Mouse (Mus musculus): ENCODE data around the gene AV320801. TPM values are rescaled to one million over a fixed set of nuclear protein-coding genes. Genes with fewer than 3 reads are reported as not detected.
"Not testable (repeated sequence)": the region's sequence is repeated elsewhere in the genome, so short reads cannot be mapped to it uniquely, and the experiment has no call there.

AV320801 gene
- not detected for total RNA-seq (2021)
- long read RNA-seq, experiment 1: 0 reads
- long read RNA-seq, experiment 2: 0 reads

- DNase-seq: not testable (repeated sequence)
These were observed at the start of gene AV320801 for GRCm38 (mm10) chrX:135494288-135494687. TSS of gene AV320801 (plus strand) at chrX:135494588.

- not testable (repeated sequence) for DNase-seq
These were observed 30.2 kb upstream of the AV320801 start for GRCm38 (mm10) chrX:135464160-135464559.

- not testable (repeated sequence) for DNase-seq
These were observed 12.5 kb upstream of the AV320801 start for GRCm38 (mm10) chrX:135481902-135482301.

- not testable (repeated sequence) for DNase-seq
These were observed 11.2 kb upstream of the AV320801 start for GRCm38 (mm10) chrX:135483183-135483582.

Other genes starting within 250 kb of the AV320801 start
- not detected for gene Pramel3, start 192.3 kb upstream of the AV320801 start, total RNA-seq (2021)
- not detected for gene Gm5128, start 121.3 kb upstream of the AV320801 start, total RNA-seq (2021)
- not detected for gene Gm7903, start 60.8 kb upstream of the AV320801 start, total RNA-seq (2021)
- not detected for gene Nxf7, start 104.2 kb downstream of the AV320801 start, total RNA-seq (2021)
- not detected for gene Prame, start 133.1 kb downstream of the AV320801 start, total RNA-seq (2021)
- not detected for gene Tcp11x2, start 199.2 kb downstream of the AV320801 start, total RNA-seq (2021)
- gene Tmsb15a, start 230.7 kb downstream of the AV320801 start, total RNA-seq (2021): not detected
- 1 to 10 TPM; 5.3 to 5.7 TPM for gene Armcx5, start 248.1 kb downstream of the AV320801 start, total RNA-seq (2021)
- 10 to 100 TPM; 19.7 to 25.1 TPM for gene Gprasp1, start 248.1 kb downstream of the AV320801 start, total RNA-seq (2021)